Mouse (Mus musculus) adrenal gland, postnatal 25 days (tissue): Measurements from ENCODE around the gene Slc16a11. TPM values are rescaled to one million over a fixed set of nuclear protein-coding genes. Genes with fewer than 3 reads are reported as not detected.

Experiments
- DNase-seq: peaks from one replicate; pipeline ENCODE4 v3.0.0; 2021; ENCODE audit warnings: mixed read lengths
- total RNA-seq: library from RNA; stranded (reverse); gene quantifications from 2 replicates; pipeline ENCODE4 v1.2.3, GENCODE M21; 2021

The Slc16a11 gene
- total RNA-seq, 1 experiment from 2014 or later, result not detected

- DNase-seq, result no peak
Observed at GRCm38 (mm10) chr11:70225798-70226601, 13.4 kb downstream of the Slc16a11 start.

GRCm38 (mm10) chr11:70226602-70226890 is 14.0 kb downstream of the Slc16a11 start:
- no peak for DNase-seq

DNA sequence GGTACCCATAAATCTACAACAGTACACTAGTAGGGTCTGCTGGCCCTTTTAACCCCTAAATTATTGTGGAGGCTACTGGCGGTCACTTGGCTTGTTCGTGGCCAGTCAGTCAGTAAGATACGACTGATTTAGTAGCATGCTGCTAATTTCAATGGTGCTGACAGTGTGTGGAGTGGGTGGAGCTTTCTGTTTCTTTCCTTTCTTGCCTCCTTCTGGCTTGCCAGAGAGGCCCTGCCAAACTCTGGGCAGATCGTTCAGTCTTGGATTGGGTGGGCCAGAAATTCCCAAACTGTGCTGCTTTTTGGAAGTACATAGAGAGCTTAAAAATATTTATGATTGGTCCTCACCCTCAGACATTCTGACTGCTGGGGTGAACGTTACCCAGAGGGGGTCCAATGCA is 14.6 kb downstream of the Slc16a11 start:
- DNase-seq, result no peak

DNA sequence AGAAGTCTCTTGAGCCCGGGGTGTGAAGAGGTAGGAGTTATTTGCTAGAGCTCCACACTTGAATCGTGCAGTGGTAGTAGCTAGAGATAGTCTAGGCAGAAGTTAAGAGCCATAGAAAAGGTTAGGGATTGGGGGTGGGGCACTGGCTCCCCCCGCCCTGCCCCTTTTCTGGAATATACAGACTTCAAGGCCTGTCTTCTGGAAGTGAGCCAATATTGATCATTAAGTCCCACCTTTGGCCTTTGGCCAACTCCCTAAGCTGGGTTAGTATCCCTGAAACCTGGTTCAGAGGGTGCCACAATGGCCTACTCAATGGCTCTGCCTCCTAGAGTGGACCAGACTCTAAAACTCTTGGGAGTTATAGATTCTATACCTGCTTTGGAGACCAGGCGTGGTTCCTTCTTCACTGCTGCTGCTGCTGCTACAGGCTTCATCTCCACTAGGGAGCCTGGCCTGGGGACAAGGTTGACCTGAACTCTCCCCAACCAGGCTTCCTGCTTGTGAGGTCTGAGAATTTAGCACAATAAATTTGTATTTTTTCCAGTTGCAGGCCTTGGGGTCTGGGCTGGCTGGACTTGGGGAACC is 15.2 kb downstream of the Slc16a11 start:
- DNase-seq, result no peak

- peak; percentile 89 for DNase-seq
Observed at GRCm38 (mm10) chr11:70228828-70229227, 16.3 kb downstream of the Slc16a11 start.

DNA sequence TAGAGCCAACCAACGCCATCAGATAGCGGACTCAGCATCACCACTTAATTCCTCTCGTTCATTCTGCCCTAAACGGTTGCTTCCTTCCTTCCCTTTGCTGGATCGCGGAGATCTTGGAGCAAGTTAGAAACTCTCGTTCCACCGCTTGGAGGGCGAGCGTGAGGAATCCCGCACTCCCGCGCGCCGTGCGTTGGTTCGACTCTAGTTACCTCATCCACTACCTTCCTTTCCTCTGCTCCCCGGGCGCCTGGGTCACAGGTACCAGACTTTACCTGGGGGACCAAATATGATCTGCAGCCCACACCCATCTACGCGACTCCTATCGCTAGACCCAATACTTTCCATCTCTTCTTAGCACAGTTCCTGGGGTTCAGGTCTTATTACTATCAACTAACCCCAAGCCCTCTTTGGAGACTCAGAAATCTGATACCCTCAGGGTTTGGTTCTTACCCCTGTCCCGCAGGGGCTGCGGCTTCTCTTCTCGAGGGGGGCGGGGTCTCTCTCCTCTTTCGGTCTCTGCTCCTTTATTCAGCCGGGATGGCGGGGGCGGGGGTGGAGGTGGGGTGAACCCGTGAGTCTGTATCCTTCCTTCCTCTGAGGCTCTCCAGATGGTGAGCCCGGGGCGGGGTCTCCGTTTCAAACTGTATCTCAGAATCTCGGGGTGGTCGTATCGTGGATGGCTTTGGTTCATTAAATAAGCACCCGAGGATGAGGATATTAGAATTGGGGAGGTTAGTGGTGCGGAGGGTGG is 16.9 kb downstream of the Slc16a11 start, which contains the start of gene Bcl6b:
Gene Bcl6b (minus strand): TSS at position 539 of the 751 bp plus-strand sequence.
- DNase-seq, result peak; percentile 38

- peak; percentile 83 for DNase-seq
Observed at GRCm38 (mm10) chr11:70230239-70230727, 17.7 kb downstream of the Slc16a11 start.

DNA sequence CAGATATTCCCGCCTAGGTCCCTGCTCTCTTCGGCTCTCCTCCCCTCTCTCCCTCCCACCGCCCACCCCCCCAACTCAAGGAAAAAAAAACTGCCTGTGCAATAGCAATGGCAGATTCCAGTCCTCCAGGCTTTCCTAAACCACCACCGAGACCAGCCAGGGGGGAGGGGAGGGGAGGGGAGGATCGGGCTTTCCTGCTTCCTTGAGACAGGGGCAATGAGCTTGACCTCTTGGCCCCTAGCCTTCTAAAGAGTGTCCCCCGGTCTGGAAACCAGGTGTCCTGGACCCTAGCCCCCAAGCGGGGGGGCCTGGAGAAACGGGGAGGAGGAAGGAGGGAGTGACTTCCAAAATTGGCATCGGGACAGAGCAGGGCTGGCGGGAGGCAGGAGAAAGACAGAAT is 20.0 kb downstream of the Slc16a11 start:
- peak; percentile 50 for DNase-seq

GRCm38 (mm10) chr11:70233016-70233415 is 20.5 kb downstream of the Slc16a11 start:
- no peak for DNase-seq

- DNase-seq, result no peak
Observed at GRCm38 (mm10) chr11:70234037-70234436, 21.5 kb downstream of the Slc16a11 start.

GRCm38 (mm10) chr11:70234497-70234896 is 21.9 kb downstream of the Slc16a11 start:
- no peak for DNase-seq

DNA sequence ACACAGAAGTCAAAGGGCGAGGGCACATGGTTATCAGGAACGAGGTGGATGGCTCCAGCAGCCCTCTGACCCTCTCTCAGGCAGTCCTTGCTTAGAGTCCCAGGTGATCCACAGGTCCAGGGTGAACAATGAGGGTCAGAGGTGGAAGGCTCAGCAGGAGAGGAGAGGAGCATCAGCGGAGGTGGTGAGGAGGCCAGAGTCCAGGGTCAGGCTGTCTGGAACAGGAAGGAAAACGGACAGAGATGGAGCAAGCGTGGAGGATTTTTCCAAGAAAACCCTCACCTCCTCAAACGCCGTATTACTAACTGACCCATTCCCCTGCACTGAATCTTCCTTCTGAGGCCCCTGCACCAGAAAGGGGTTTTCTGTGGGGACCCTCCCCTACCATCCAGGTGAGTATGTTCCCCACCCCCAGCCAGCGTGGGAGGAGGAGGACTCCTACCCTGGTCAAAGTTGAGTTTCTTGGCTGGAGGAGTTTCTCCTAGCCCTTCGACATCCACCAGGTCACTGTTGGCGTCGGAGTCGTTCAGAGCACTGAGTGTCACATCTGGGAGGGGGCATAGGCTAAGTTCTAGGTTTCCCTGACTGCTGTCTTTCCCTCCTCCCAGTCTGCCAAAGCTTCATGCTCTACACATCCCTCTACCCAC is 22.8 kb downstream of the Slc16a11 start:
- no peak for DNase-seq

DNA sequence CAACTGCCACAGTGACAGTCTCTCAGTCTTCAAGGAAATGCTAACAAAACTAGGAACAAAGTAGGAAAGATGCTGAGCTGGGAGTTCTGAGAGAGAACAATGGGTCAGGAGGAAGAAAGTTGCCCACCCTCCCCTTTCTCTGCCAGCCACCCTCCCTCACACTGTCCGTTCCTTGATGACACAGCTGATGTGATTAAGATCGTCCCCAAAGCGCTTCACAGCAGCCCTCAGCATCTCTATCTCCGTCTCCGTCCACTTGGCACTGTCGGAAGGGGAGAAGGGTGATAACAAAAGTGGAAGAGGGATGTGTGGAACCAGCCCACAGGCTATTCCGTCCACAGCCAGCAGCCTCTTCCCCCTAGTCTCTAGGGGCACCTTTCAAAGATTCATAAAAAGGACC is 24.2 kb downstream of the Slc16a11 start:
- no peak for DNase-seq

DNA sequence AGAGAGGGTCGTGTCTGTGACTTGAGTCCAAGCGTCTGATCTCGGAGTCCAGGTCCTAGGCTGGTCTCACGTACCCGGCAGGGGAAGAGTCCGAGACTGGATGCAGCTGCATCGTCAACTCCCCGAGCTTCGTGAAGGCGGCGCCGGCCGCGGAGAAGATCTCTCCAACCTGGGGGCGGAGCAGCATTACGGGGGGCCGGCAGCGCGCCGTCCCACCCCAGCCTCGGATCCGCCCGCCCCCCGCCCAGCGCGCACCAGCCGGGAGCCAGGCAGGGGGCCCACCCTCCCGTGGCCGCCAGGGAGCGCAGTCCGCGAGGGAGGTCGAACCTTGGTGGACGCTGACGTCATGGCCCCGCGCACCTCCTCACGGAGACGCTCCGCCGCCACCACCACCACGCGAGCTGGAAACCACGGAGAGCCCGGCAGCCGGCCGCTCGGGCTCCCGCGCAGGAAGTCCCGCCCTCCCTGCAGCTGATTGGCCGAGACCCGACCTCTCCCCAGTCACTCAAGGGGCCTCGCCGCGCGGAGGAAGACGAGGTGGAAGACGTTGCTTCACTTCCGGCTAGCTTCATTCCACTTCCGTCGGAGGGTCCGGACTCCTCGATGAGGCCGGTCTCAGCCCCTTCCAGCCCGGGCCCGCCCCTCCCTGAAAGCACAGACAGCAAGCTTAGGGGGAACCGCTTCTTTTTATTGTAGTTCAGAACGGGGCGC is 25.1 kb downstream of the Slc16a11 start, which contains the start of gene 0610010K14Rik:
Gene 0610010K14Rik (minus strand): TSS at position 458 of the 711 bp plus-strand sequence.
- peak; percentile 99 for DNase-seq

- DNase-seq, result no peak
Observed at GRCm38 (mm10) chr11:70238591-70239440, 26.3 kb downstream of the Slc16a11 start.

DNA sequence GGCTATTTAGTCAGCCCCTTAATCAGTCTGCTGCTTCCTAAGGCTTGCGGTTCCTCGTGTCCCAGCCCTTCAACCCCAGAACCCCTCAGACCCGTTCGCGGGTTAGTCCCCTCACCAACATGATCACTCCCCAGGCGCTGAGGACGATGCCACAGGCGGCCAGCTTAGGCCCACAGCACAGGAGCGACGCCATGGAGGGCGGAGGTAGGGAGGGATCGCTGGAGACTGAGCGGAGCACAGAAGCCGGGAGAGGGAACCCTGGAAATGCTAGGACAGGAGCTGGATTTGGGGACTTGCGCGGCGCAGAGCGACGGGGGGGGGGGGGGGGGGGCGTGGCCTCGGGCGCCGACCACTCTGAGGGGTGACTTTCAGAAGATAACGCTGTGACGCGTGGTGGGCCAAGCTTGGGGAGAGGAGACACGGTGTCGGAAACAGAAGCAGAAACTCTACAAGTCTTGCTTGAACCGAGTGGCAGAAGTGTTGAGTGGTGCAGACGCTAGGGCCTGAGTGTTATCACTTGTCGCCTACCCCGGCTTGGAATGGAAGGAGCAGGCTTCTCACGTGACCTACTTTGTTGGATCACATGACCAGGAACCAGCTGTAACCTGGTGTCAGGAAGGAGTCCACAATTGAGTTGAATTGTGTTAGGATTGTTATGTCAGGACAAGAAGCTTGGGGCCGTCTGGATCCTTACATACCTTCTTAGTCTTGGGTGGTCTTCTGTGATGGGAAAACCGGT is 27.2 kb downstream of the Slc16a11 start, which contains the start of the genes Gm21988 and Rnasek:
Gene Gm21988 (minus strand): TSS at position 290 of the 739 bp plus-strand sequence.
Gene Rnasek (minus strand): TSS at position 302 of the 739 bp plus-strand sequence.
- DNase-seq, result peak; percentile 72

DNA sequence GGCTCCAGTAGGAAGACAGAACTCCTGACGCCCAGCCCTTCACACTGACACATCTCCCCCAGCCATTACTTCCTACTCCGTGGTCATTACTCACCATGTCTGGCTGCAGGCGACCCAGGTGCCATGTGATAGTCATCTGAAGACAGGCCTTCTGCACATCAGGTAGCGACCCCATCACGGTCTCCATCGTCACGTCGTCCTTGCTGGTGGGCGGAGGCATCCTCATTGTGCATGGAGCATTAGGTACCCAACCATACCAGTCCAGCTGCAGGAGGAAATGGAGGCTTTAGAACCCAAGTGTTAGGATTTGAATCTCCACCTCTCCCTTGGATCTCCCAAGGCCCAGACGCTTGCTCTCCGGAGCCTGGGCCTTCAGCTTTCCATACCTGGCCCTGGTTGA is 30.0 kb downstream of the Slc16a11 start:
- no peak for DNase-seq

GRCm38 (mm10) chr11:70247136-70247845 is 34.7 kb downstream of the Slc16a11 start:
- peak; percentile 53 for DNase-seq

DNA sequence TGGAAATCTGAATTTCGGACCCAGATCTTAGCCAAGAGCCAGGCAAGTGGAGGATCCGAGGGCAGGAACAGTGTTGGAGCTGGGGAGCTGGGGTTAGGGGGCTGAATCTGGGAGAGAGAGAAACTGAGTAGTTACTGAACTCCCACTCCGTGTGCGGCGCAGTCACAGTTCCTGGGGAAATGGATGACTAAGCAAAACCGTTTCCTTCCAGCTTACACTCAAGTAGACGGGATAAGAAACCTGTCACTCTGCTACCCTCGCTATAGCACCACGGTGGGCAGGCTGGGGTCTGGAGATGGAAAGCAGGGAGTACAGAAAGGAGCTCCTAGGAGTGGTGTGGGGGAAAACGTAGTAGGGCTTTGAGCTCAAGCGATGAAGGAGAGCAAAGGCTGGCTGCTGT is 37.6 kb downstream of the Slc16a11 start:
- DNase-seq, result no peak
